Mouse (Mus musculus): ENCODE results near the gene Adcy4. TPM values are rescaled to one million over a fixed set of nuclear protein-coding genes. Genes with fewer than 3 reads are reported as not detected.

The Adcy4 gene
- total RNA-seq, 4 experiments from 2014 or later = 13.0 to 22.0 (median 16.4) TPM

GRCm38 (mm10) chr14:55720666-55721065 lies 63.2 kb downstream of the Adcy4 start:
- DNase-seq (ENCODE audit: low spot score) = no peak

GRCm38 (mm10) chr14:55719737-55720136 lies 64.2 kb downstream of the Adcy4 start:
- DNase-seq (ENCODE audit: low spot score) = no peak

Other genes starting within 250 kb of the Adcy4 start
- 10 to 100 TPM in 2 of 4 experiments, 1 to 10 TPM in 2; 6.6 to 12.5 (median 9.3) TPM for gene Pck2, start 243.8 kb downstream of the Adcy4 start, total RNA-seq (2022)
- 100 to 1,000 TPM; 161 to 180 (median 166) TPM for gene Dcaf11, start 224.1 kb downstream of the Adcy4 start, total RNA-seq (2022)
- gene A730061H03Rik, start 223.7 kb downstream of the Adcy4 start, total RNA-seq (2022) = not detected
- gene Fitm1, start 208.5 kb downstream of the Adcy4 start, total RNA-seq (2022) = 100 to 1,000 TPM; 165 to 203 (median 175) TPM
- 100 to 1,000 TPM; 273 to 297 (median 284) TPM for gene Psme1, start 206.0 kb downstream of the Adcy4 start, total RNA-seq (2022)
- gene Emc9, start 198.8 kb downstream of the Adcy4 start, total RNA-seq (2022) = 10 to 100 TPM; 65.0 to 75.0 (median 68.2) TPM
- 100 to 1,000 TPM in 3 of 4 experiments, 10 to 100 TPM in 1; 92.6 to 112 (median 108) TPM for gene Psme2, start 193.0 kb downstream of the Adcy4 start, total RNA-seq (2022)
- 10 to 100 TPM; 23.9 to 29.1 (median 26.9) TPM for gene Rnf31, start 192.4 kb downstream of the Adcy4 start, total RNA-seq (2022)
- 1 to 10 TPM; 7.2 to 8.9 (median 8.4) TPM for gene Irf9, start 180.5 kb downstream of the Adcy4 start, total RNA-seq (2022)
- 1 to 10 TPM in 1 of 4 experiments, under 1 TPM in 3; 0.53 to 1.4 (median 0.67) TPM for gene Rec8, start 166.1 kb downstream of the Adcy4 start, total RNA-seq (2022)
- 10 to 100 TPM; 58.2 to 75.2 (median 71.6) TPM for gene Ipo4, start 148.1 kb downstream of the Adcy4 start, total RNA-seq (2022)
- 1 to 10 TPM; 1.6 to 3.3 (median 2.6) TPM for gene Gm49378, start 146.2 kb downstream of the Adcy4 start, total RNA-seq (2022)
- gene Tm9sf1, start 140.3 kb downstream of the Adcy4 start, total RNA-seq (2022) = 10 to 100 TPM; 38.9 to 44.2 (median 40.8) TPM
- under 1 TPM; 0.44 to 0.88 (median 0.52) TPM for gene Tssk4, start 133.9 kb downstream of the Adcy4 start, total RNA-seq (2022)
- gene Mdp1, start 123.6 kb downstream of the Adcy4 start, total RNA-seq (2022) = 10 to 100 TPM; 46.2 to 64.1 (median 52.7) TPM
- gene Gmpr2, start 112.2 kb downstream of the Adcy4 start, total RNA-seq (2022) = 10 to 100 TPM in 1 of 4 experiments, 1 to 10 TPM in 3; 7.8 to 11.2 (median 8.9) TPM
- gene Nedd8, start 112.0 kb downstream of the Adcy4 start, total RNA-seq (2022) = 100 to 1,000 TPM; 245 to 279 (median 255) TPM
- gene Tinf2, start 102.3 kb downstream of the Adcy4 start, total RNA-seq (2022) = 10 to 100 TPM; 11.1 to 15.2 (median 13.3) TPM
- gene Tgm1, start 70.2 kb downstream of the Adcy4 start, total RNA-seq (2022) = under 1 TPM; 0.16 to 0.43 (median 0.27) TPM
- gene Rabggta, start 61.8 kb downstream of the Adcy4 start, total RNA-seq (2022) = 10 to 100 TPM; 13.3 to 14.6 (median 14.5) TPM
- 10 to 100 TPM; 38.3 to 46.8 (median 43.2) TPM for gene Dhrs1, start 38.4 kb downstream of the Adcy4 start, total RNA-seq (2022)
- 10 to 100 TPM in 3 of 4 experiments, 1 to 10 TPM in 1; 9.6 to 13.2 (median 11.0) TPM for gene Nop9, start 38.4 kb downstream of the Adcy4 start, total RNA-seq (2022)
- 1 to 10 TPM in 3 of 4 experiments, under 1 TPM in 1; 0.95 to 1.9 (median 1.4) TPM for gene Cideb, start 25.6 kb downstream of the Adcy4 start, total RNA-seq (2022)
- under 1 TPM; 0.06 to 0.19 (median 0.13) TPM for gene Ltb4r2, start 22.7 kb downstream of the Adcy4 start, total RNA-seq (2022)
- under 1 TPM in 3 of 4 experiments, not detected in 1; 0.19 to 0.49 (median 0.26) TPM for gene Ltb4r1, start 18.1 kb downstream of the Adcy4 start, total RNA-seq (2022)
- gene Ripk3, start 4.8 kb upstream of the Adcy4 start, total RNA-seq (2022) = 1 to 10 TPM; 2.2 to 6.2 (median 3.4) TPM
- 1 to 10 TPM; 3.3 to 4.2 (median 3.7) TPM for gene Nfatc4, start 39.0 kb upstream of the Adcy4 start, total RNA-seq (2022)
- 10 to 100 TPM in 1 of 4 experiments, 1 to 10 TPM in 3; 4.4 to 11.5 (median 6.2) TPM for gene Nynrin, start 69.9 kb upstream of the Adcy4 start, total RNA-seq (2022)
- gene Cbln3, start 100.3 kb upstream of the Adcy4 start, total RNA-seq (2022) = under 1 TPM in 1 of 4 experiments, not detected in 3; 0.06 TPM
- gene Khnyn, start 100.9 kb upstream of the Adcy4 start, total RNA-seq (2022) = 10 to 100 TPM in 2 of 4 experiments, 1 to 10 TPM in 2; 8.1 to 11.7 (median 10.3) TPM
- 100 to 1,000 TPM; 120 to 148 (median 130) TPM for gene Sdr39u1, start 116.2 kb upstream of the Adcy4 start, total RNA-seq (2022)
- gene Cma1, start 160.6 kb upstream of the Adcy4 start, total RNA-seq (2022) = 1 to 10 TPM in 2 of 4 experiments, under 1 TPM in 2; 0.57 to 1.2 (median 0.99) TPM
- gene Cma2, start 166.9 kb upstream of the Adcy4 start, total RNA-seq (2022) = not detected
- gene Mcpt1, start 233.9 kb upstream of the Adcy4 start, total RNA-seq (2022) = not detected
- gene Mcpt9, start 246.4 kb upstream of the Adcy4 start, total RNA-seq (2022) = not detected